Mouse (Mus musculus) CD4-positive naive resting alpha-beta T cell, adult 57 days (primary cell): Measurements from ENCODE around the gene Optc. TPM values are rescaled to one million over a fixed set of nuclear protein-coding genes. Genes with fewer than 3 reads are reported as not detected.

ENCODE experiments used
- total RNA-seq: library from RNA; stranded (reverse); gene quantifications from one replicate; pipeline ENCODE4 v1.2.4, GENCODE M21; 2023

The Optc gene
- total RNA-seq, result not detected

GRCm38 (mm10) chr1:133907949-133908658 lies at the start of gene Optc:
Gene Optc, minus strand, starts transcription at chr1:133907999.

DNA sequence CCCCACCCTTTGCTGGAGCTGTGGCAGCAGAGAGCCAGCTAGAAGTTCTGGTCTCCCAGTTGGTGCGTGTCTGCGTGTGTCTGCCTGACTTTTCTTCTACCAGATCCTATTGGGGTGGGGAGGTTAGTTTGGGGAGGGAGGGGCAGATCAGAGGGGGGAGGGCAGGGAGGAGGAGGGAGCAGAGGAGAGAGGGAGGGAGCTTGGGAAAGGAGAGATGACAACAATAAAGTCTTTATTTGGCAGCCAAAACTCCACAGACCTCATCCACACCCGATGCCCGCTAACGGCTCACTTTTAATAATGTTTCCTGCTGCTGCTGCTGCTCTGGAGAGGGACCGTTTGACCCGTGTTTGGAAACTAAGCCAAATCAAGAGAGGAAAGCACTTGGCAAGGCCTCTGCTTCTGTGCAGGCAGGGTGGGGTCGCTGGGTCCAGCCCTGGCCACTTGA lies 13.5 kb upstream of the Optc start, which contains the start of gene Prelp:
Gene Prelp, minus strand, starts transcription at position 111 of the 448 bp plus-strand sequence.

Other genes with a start within 250 kb of the Optc start
- gene Zbed6, start 247.1 kb downstream of the Optc start, total RNA-seq, result 20.1 TPM
- 49.7 TPM for gene Gm38394, start 246.7 kb downstream of the Optc start, total RNA-seq
- 53.3 TPM for gene Lax1, start 217.9 kb downstream of the Optc start, total RNA-seq
- 3.7 TPM for gene Atp2b4, start 107.0 kb downstream of the Optc start, total RNA-seq
- gene Prelp, start 13.4 kb upstream of the Optc start, total RNA-seq, result 1.2 TPM
- gene Fmod, start 129.3 kb upstream of the Optc start, total RNA-seq, result 0.71 TPM
- gene Btg2, start 171.1 kb upstream of the Optc start, total RNA-seq, result 281 TPM
- gene Chit1, start 203.2 kb upstream of the Optc start, total RNA-seq, result not detected